Mouse (Mus musculus) urinary bladder, adult 18-20 months (tissue): ENCODE data around the gene Ago3.

Experiments used
- DNase-seq, 2 experiments: peaks; one replicate each; pipeline ENCODE4 v3.0.0; 2022; ENCODE audit warnings: low spot score in 2 of 2, mixed read lengths in 2 of 2

Ago3 gene

GRCm38 (mm10) chr4:126429347-126430079, at the start of gene Ago3:
Gene Ago3 (minus strand): TSS chr4:126429556.
- peak; percentile 92 to 93 for DNase-seq

- DNase-seq: no peak
Measured at GRCm38 (mm10) chr4:126473031-126473430, 43.7 kb upstream of the Ago3 start.

GRCm38 (mm10) chr4:126469334-126469733, 40.0 kb upstream of the Ago3 start:
- no peak for DNase-seq

GRCm38 (mm10) chr4:126468925-126469324, 39.6 kb upstream of the Ago3 start:
- DNase-seq: no peak

- peak; percentile 92 to 94 for DNase-seq
Measured at GRCm38 (mm10) chr4:126468285-126468901, 39.0 kb upstream of the Ago3 start, which contains the start of gene Ago1. Gene Ago1 (minus strand): TSS chr4:126468583.

GRCm38 (mm10) chr4:126467721-126468284, 38.4 kb upstream of the Ago3 start:
- DNase-seq: peak; percentile 13 to 54

GRCm38 (mm10) chr4:126466251-126466750, 36.9 kb upstream of the Ago3 start:
- no peak for DNase-seq

- DNase-seq: no peak
Measured at GRCm38 (mm10) chr4:126465843-126466242, 36.5 kb upstream of the Ago3 start.

- no peak for DNase-seq
Measured at GRCm38 (mm10) chr4:126464892-126465235, 35.5 kb upstream of the Ago3 start.

GRCm38 (mm10) chr4:126464189-126464891, 35.0 kb upstream of the Ago3 start:
- no peak for DNase-seq

- no peak for DNase-seq
Measured at GRCm38 (mm10) chr4:126455441-126455840, 26.1 kb upstream of the Ago3 start.

GRCm38 (mm10) chr4:126454547-126455254, 25.3 kb upstream of the Ago3 start:
- DNase-seq: no peak

- no peak for DNase-seq
Measured at GRCm38 (mm10) chr4:126450268-126450667, 20.9 kb upstream of the Ago3 start.

- no peak for DNase-seq
Measured at GRCm38 (mm10) chr4:126447126-126447525, 17.8 kb upstream of the Ago3 start.

GRCm38 (mm10) chr4:126444528-126444927, 15.2 kb upstream of the Ago3 start:
- no peak for DNase-seq

GRCm38 (mm10) chr4:126438261-126438660, 8.9 kb upstream of the Ago3 start:
- no peak for DNase-seq

- no peak for DNase-seq
Measured at GRCm38 (mm10) chr4:126436268-126436667, 6.9 kb upstream of the Ago3 start.

- no peak for DNase-seq
Measured at GRCm38 (mm10) chr4:126434094-126434493, 4.7 kb upstream of the Ago3 start.

GRCm38 (mm10) chr4:126433175-126433574, 3.8 kb upstream of the Ago3 start:
- no peak for DNase-seq

GRCm38 (mm10) chr4:126431746-126432145, 2.4 kb upstream of the Ago3 start:
- DNase-seq: no peak

- DNase-seq: no peak
Measured at GRCm38 (mm10) chr4:126428682-126429346, 542 bp downstream of the Ago3 start.
